Mouse (Mus musculus) embryonic facial prominence, embryonic 13.5 days (tissue): Measurements from ENCODE around the gene Vps53. TPM values are rescaled to one million over a fixed set of nuclear protein-coding genes. Genes with fewer than 3 reads are reported as not detected.
A peak's percentile ranks its signal among the peaks of the same experiment; 100 is the strongest.

ENCODE experiments used
- ATAC-seq: fragments of 200-750 bp; cut with Nextera tagmentation; 2 replicates; pipeline ENCODE4 v1.8.0; 2017; ENCODE audit warnings: low read depth; ENCODE audit not compliant: insufficient number of reproducible peaks, insufficient read depth, low FRiP score, low TSS enrichment
- H3K27ac ChIP-seq: fragments of 300-500 bp; sonication (generic); 2 replicates; pipeline ENCODE4 v1.5.1; 2015; ENCODE audit warnings: moderate library complexity, mild to moderate bottlenecking, inconsistent platforms
- H3K27me3 ChIP-seq: fragments of 300-500 bp; sonication (generic); 2 replicates; pipeline ENCODE4 v1.6.1; 2015; ENCODE audit warnings: mild to moderate bottlenecking, inconsistent platforms
- H3K36me3 ChIP-seq: fragments of 300-500 bp; sonication (generic); 2 replicates; pipeline ENCODE4 v1.6.1; 2015; ENCODE audit warnings: mild to moderate bottlenecking, inconsistent platforms
- H3K4me1 ChIP-seq: fragments of 300-500 bp; sonication (generic); 2 replicates; pipeline ENCODE4 v1.6.1; 2015; ENCODE audit warnings: inconsistent platforms
- H3K4me2 ChIP-seq: fragments of 300-500 bp; sonication (generic); 2 replicates; pipeline ENCODE4 v1.6.1; 2015; ENCODE audit warnings: moderate library complexity, mild to moderate bottlenecking, inconsistent platforms
- H3K4me3 ChIP-seq: fragments of 300-500 bp; sonication (generic); 2 replicates; pipeline ENCODE4 v1.5.1; 2015; ENCODE audit warnings: mild to moderate bottlenecking, inconsistent platforms
- H3K9ac ChIP-seq: fragments of 300-500 bp; sonication (generic); 2 replicates; pipeline ENCODE4 v1.6.1; 2015; ENCODE audit warnings: mild to moderate bottlenecking, inconsistent platforms
- H3K9me3 ChIP-seq: fragments of 300-500 bp; sonication (generic); 2 replicates; pipeline ENCODE4 v1.6.1; 2016; ENCODE audit warnings: inconsistent platforms
- WGBS: fragments of 180-500 bp; shearing (Covaris S2); methylation state at CpG from one replicate; pipeline ENCODE4 v1.1.7; 2015; ENCODE audit warnings: mixed read lengths; 5-methylcytosine and 5-hydroxymethylcytosine counted together
- polyA plus RNA-seq: library from polyadenylated mRNA; unstranded; fragments of >200 nt; fragmentation: Nextera tagmentation; extraction: Ambion mirVana; gene quantifications from 2 replicates; pipeline ENCODE4 v1.2.1, GENCODE M21; 2015

Gene Vps53
- polyA plus RNA-seq, 1 experiment from 2014 or later: 38.5 TPM

- H3K36me3 ChIP-seq: peaks cover 14% of the 10 kb centered on the region
- no peak overlapping the region for H3K4me2 ChIP-seq
- no peak overlapping the region for H3K9ac ChIP-seq
- ATAC-seq: no peak
- no peaks in the 10 kb centered on the region for H3K27me3 ChIP-seq
- WGBS: 93% methylated on average over 4 of the region's 4 CpGs
- peaks cover 9% of the 10 kb centered on the region; the same call in 1 of the 2 replicates for H3K4me1 ChIP-seq
- H3K9me3 ChIP-seq: no peaks in the 10 kb centered on the region
- no peak overlapping the region for H3K4me3 ChIP-seq
- H3K27ac ChIP-seq: no peak overlapping the region
These were observed 12.8 kb downstream of the Vps53 start for GRCm38 (mm10) chr11:76166657-76167056.

GRCm38 (mm10) chr11:76160251-76160650 lies 19.2 kb downstream of the Vps53 start:
- H3K4me3 ChIP-seq: no peak overlapping the region
- H3K27me3 ChIP-seq: no peaks in the 10 kb centered on the region
- H3K9me3 ChIP-seq: no peaks in the 10 kb centered on the region

DNA sequence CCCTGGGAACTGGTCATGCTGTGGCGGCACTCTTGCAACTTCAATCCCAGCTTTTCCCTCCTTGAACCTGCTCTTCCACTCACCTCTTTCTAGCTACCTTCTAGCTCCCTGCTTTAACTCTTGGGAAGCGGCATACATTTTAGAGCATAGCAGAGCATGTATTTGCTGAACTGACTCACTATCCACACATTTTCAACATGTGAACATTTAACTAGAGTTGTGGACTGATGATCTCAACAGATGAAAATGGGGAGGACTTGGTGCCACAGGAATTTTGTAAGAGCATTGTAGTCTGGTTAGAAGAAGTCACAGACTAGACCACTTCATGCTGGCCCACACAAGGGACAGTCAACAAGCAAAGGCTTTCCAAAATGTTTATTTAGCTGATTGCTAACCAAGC lies 21.1 kb downstream of the Vps53 start:
- H3K36me3 ChIP-seq: peaks cover 58% of the 10 kb centered on the region
- no peak for ATAC-seq
- H3K27me3 ChIP-seq: no peaks in the 10 kb centered on the region
- 92% methylated on average over 2 of the region's 2 CpGs for WGBS
- no peak overlapping the region for H3K4me2 ChIP-seq
- no peak overlapping the region for H3K9ac ChIP-seq
- H3K4me3 ChIP-seq: no peak overlapping the region
- peaks cover 12% of the 10 kb centered on the region for H3K4me1 ChIP-seq
- no peak overlapping the region for H3K27ac ChIP-seq
- no peaks in the 10 kb centered on the region for H3K9me3 ChIP-seq

More at GRCm38 (mm10) chr11:76160251-76160650, 19.2 kb downstream of the Vps53 start:
- WGBS: 23% methylated on average over 6 of the region's 6 CpGs
- Histone ChIP-seq H3K9ac (0 out of 2 replicates have a peak overlapping the region, but pooled peaks have one; percentile 49), H3K4me2 (no peak overlapping the region), H3K36me3 (peaks cover 48% of the 10 kb centered on the region), H3K27ac (peak overlapping the region; percentile 78), H3K4me1 (peaks cover 12% of the 10 kb centered on the region)
- ATAC-seq: no peak

DNA sequence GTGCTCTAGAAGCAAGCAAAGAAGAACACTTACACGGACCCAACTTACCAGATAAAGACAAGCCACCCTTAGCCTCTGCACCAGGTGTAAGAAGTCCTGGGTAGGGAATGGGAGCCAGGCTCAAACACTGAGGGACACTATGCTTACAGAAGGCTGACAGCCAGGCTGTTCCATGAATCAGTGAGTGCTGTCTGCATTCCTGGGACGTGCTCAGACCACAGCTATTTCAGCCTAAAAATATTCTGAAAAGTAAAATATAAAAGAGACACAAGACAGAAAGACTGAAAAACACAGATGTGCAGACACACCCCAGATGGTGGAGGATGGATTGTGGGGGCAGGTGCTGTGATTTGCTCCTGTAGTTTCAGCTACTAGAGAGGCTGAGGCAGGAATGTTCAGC lies 24.6 kb downstream of the Vps53 start:
- no peak overlapping the region for H3K4me3 ChIP-seq
- H3K27ac ChIP-seq: no peak overlapping the region
- H3K36me3 ChIP-seq: peaks cover 47% of the 10 kb centered on the region
- H3K4me1 ChIP-seq: peaks cover 1% of the 10 kb centered on the region
- H3K27me3 ChIP-seq: no peaks in the 10 kb centered on the region
- H3K9me3 ChIP-seq: no peaks in the 10 kb centered on the region
- no peak overlapping the region for H3K4me2 ChIP-seq
- WGBS: 73% methylated on average over 2 of the region's 2 CpGs
- no peak for ATAC-seq
- H3K9ac ChIP-seq: no peak overlapping the region

DNA sequence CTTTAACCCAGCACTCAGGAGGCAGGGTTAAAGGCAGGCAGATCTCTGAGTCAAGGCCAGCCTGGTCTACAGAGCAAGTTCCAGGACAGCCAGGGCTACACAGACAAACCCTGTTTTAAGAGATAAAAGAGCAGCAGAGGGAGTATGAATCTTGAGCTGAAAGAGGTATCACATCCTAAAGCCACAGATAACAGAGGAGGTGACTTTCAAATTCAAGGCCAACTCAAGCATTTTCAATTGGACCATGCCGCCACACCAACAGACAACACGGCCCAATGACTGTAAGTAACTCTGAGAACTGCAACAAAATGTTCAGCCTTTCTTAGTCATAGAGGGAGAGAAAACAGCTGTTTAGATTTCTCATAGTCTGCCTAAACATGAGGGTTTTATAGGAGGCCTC lies 25.2 kb downstream of the Vps53 start:
- H3K27me3 ChIP-seq: no peaks in the 10 kb centered on the region
- H3K4me2 ChIP-seq: no peak overlapping the region
- no peak overlapping the region for H3K27ac ChIP-seq
- H3K4me3 ChIP-seq: no peak overlapping the region
- ATAC-seq: no peak
- 92% methylated on average over 2 of the region's 2 CpGs for WGBS
- H3K36me3 ChIP-seq: peaks cover 41% of the 10 kb centered on the region
- no peaks in the 10 kb centered on the region for H3K9me3 ChIP-seq
- H3K9ac ChIP-seq: no peak overlapping the region
- peaks cover 4% of the 10 kb centered on the region for H3K4me1 ChIP-seq

- no peak for ATAC-seq
- Histone ChIP-seq H3K27me3 (no peaks in the 10 kb centered on the region), H3K9ac (no peak overlapping the region), H3K4me3 (no peak overlapping the region), H3K27ac (no peak overlapping the region), H3K36me3 (peaks cover 37% of the 10 kb centered on the region), H3K9me3 (no peaks in the 10 kb centered on the region), H3K4me2 (no peak overlapping the region), H3K4me1 (peaks cover 12% of the 10 kb centered on the region)
- WGBS: 79% methylated on average over 5 of the region's 5 CpGs
These were observed 26.1 kb downstream of the Vps53 start for GRCm38 (mm10) chr11:76153236-76153951.

- Histone ChIP-seq H3K9ac (no peak overlapping the region), H3K4me2 (no peak overlapping the region), H3K36me3 (peaks cover 19% of the 10 kb centered on the region), H3K4me1 (peaks cover 22% of the 10 kb centered on the region), H3K27ac (peak overlapping the region; percentile 45), H3K4me3 (no peak overlapping the region), H3K27me3 (no peaks in the 10 kb centered on the region), H3K9me3 (no peaks in the 10 kb centered on the region)
- 45% methylated on average over 4 of the region's 4 CpGs for whole genome bisulfite sequencing
- no peak for ATAC-seq
These were observed 28.5 kb downstream of the Vps53 start for GRCm38 (mm10) chr11:76150980-76151379.

DNA sequence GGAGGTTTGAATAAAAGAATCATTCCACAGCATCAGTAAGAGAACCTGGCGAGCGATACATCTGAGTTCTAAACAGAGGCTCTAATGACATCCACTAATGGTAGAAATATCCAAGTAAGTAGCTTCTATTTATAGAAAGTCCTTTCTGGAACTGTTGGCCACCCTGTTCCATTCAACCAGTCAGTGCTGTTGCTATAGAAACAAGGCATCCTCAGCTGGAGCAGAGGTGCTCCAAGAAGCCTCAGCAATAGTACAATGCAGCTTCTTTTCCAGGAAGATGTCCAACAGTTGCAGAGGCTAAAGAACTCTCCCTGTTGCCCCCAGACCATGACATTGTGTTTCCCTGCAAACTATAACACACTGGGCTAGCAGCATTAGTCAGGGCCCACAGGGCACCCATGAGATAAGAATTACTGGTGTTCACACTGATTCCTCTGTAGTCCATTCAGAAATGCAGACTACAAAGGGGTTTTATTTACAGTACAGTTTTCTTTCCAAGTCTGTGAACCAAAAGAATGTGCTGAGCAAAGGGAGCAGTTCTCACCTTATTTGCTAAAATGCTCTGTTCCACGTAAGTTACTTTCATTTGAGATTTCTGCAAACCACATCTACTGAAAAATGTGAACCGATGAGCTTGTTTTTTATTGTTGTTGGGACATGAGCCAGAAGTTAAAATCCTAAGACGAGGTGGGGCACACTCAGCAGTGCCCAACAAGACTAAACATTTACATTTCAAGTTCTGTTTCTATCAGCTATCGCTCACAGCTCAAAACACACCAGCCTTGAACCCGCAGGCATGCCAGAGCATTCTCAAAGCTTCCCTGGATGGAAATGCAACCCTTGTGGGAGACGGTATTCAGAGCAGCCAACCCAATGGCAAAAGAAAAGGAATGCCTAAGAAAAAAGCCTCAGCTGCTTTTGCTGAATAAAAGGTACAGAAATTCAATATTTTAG lies 31.1 kb downstream of the Vps53 start:
- 55% methylated on average over 8 of the region's 8 CpGs for WGBS
- Histone ChIP-seq H3K27ac (peak overlapping the region; percentile 85), H3K9ac (no peak overlapping the region), H3K36me3 (0 out of 2 replicates have a peak, but pooled peaks cover 15% of the 10 kb centered on the region), H3K4me1 (peaks cover 22% of the 10 kb centered on the region), H3K4me3 (no peak overlapping the region), H3K27me3 (no peaks in the 10 kb centered on the region), H3K4me2 (no peak overlapping the region; the same call in 1 of the 2 replicates), H3K9me3 (no peaks in the 10 kb centered on the region)
- 0 out of 2 replicates have a peak, but pooled peaks have one; percentile 37 for ATAC-seq

DNA sequence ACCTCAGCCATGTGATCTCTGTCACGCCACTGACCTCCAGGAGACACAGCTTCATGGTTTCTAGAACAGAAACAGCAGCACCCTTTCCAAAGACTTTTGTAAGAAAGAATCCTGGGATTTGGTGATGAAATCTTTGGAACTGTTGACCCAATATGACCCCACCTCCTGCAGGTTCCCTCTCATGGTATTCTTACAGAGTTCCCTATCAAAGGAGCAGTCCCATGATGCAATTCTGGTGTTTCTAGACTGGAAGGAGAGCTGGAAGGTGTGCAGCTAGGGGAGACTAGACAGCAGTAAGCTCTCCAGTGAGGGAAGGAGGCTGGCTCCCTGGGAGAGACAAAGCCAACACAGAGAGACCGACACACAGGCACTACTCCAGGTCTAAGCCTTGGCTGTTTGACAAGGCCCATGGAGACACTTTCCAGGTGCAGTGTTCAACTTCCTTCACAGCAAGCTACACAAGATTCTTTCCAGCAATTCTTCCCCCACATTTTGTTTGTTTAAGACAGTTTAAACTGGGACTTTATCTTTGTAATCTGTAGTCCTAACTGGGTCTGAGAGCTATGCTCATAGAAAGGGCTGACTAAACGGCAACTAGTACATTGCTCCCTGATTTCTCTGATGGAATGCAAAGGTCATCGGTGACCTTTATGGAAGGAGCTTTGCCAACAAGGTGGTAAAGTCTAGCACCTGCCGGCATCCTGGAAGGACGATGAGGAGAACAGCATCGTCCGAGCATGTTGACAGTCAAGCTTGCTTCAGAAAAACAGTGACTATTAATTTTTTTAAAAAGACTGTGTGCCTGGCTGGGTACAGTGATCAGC lies 33.0 kb downstream of the Vps53 start:
- H3K9ac ChIP-seq: no peak overlapping the region
- H3K27ac ChIP-seq: 0 out of 2 replicates have a peak overlapping the region, but pooled peaks have one; percentile 8
- no peak overlapping the region for H3K4me3 ChIP-seq
- H3K4me1 ChIP-seq: peaks cover 22% of the 10 kb centered on the region
- H3K4me2 ChIP-seq: no peak overlapping the region
- ATAC-seq: no peak
- WGBS: 90% methylated on average over 8 of the region's 8 CpGs
- H3K27me3 ChIP-seq: no peaks in the 10 kb centered on the region
- H3K9me3 ChIP-seq: no peaks in the 10 kb centered on the region
- H3K36me3 ChIP-seq: peaks cover 12% of the 10 kb centered on the region; the same call in 1 of the 2 replicates

GRCm38 (mm10) chr11:76145169-76145568 lies 34.3 kb downstream of the Vps53 start:
- WGBS: 86% methylated on average over 1 of the region's 1 CpGs
- Histone ChIP-seq H3K36me3 (peaks cover 12% of the 10 kb centered on the region; the same call in 1 of the 2 replicates), H3K4me2 (no peak overlapping the region), H3K9me3 (no peaks in the 10 kb centered on the region), H3K4me3 (no peak overlapping the region), H3K4me1 (peaks cover 22% of the 10 kb centered on the region), H3K27me3 (no peaks in the 10 kb centered on the region), H3K9ac (no peak overlapping the region), H3K27ac (no peak overlapping the region)
- ATAC-seq: no peak

GRCm38 (mm10) chr11:76144386-76144785 lies 35.1 kb downstream of the Vps53 start:
- H3K4me3 ChIP-seq: no peak overlapping the region
- H3K4me2 ChIP-seq: no peak overlapping the region
- WGBS: 95% methylated on average over 8 of the region's 8 CpGs
- no peaks in the 10 kb centered on the region for H3K27me3 ChIP-seq
- no peak overlapping the region for H3K9ac ChIP-seq
- ATAC-seq: no peak
- H3K9me3 ChIP-seq: no peaks in the 10 kb centered on the region
- H3K4me1 ChIP-seq: peaks cover 20% of the 10 kb centered on the region
- no peak overlapping the region for H3K27ac ChIP-seq
- peaks cover 12% of the 10 kb centered on the region; the same call in 1 of the 2 replicates for H3K36me3 ChIP-seq
